25 mouse cellular contexts compared by ENCODE assay signal in the genomic region with DNA sequence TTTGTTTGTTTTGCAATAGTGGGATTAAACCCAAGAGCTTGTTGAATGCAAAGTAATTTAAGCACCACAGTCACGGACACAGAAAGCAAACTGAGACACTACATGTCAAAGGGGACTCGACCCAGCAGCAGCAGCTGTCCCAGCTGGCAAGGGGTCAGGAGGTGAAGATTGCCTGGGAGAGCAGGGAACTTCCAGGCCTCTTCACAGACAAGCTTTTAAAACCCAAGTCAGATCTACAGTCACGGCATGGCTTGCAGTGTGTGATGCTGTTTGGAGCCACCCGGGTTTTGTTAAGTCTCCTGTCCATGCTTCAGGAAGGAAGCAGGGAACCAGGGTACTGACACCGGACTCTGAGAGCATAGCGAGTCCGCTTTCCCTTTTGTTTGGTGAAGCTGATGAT.
DNase-seq lines count a peak whose midpoint lies in the region; ATAC-seq and TF ChIP-seq lines count a peak whose summit lies in the region.
"Had no signal": no experiment of that assay in that cellular context is flagged by ENCODE, and none has a peak within 500 bp of the region (broad histone marks: within the 10 kb centered on the region; RNA-seq: fewer than 3 reads in every experiment).

No protein-coding gene starts in this region.

- no peaks in the 10 kb centered on the region for H3K9me3 ChIP-seq in limb, embryonic 10.5 days (replicated peaks)
- no peaks in the 10 kb centered on the region for H3K9me3 ChIP-seq in intestine, embryonic 16.5 days (ENCODE audit: control insufficient read depth, low read length)
- H3K9me3 ChIP-seq in forebrain, postnatal 0 days (ENCODE audit: low read length): no peaks in the 10 kb centered on the region
- H3K9me3 ChIP-seq: forebrain, embryonic 13.5 days; G1E; hindbrain, embryonic 15.5 days; limb, embryonic 13.5 days; midbrain, embryonic 15.5 days; neural tube, embryonic 13.5 days had no signal

- H3K27me3 ChIP-seq in heart, adult 2 months (ENCODE audit: control insufficient read depth, insufficient read depth, low read length): no peaks in the 10 kb centered on the region
- H3K27me3 ChIP-seq in limb, embryonic 10.5 days (ENCODE audit: low read depth, poor library complexity, severe bottlenecking): no peaks in the 10 kb centered on the region
- no peaks in the 10 kb centered on the region for H3K27me3 ChIP-seq in intestine, embryonic 16.5 days (replicated peaks; ENCODE audit: control insufficient read depth, insufficient read depth, low read length)
- no peaks in the 10 kb centered on the region for H3K27me3 ChIP-seq in forebrain, postnatal 0 days (ENCODE audit: insufficient read depth, low read length)
- H3K27me3 ChIP-seq: hindbrain, embryonic 15.5 days; limb, embryonic 13.5 days; midbrain, embryonic 15.5 days; neural tube, embryonic 13.5 days had no signal

- no peak for TF ChIP-seq CTCF in heart, adult 2 months (IDR thresholded peaks at IDR 0.05)
- TF ChIP-seq CTCF in forebrain, postnatal 0 days (IDR thresholded peaks at IDR 0.05; ENCODE audit: low read depth): no peak

- TF ChIP-seq EP300 in heart, adult 2 months (IDR thresholded peaks at IDR 0.05; ENCODE audit: insufficient read depth, low read depth, low read length): no peak

- H3K79me2 ChIP-seq in heart, adult 2 months (replicated peaks; ENCODE audit: control insufficient read depth, insufficient read depth, low read length): no peaks in the 10 kb centered on the region

- DNase-seq in heart, adult 11 months: peak; percentile 90
- DNase-seq in heart, adult 2 months: no peak
- DNase-seq in kidney, postnatal 4 days: peak; percentile 39 to 44
- no peak for DNase-seq in kidney, adult 18-20 months
- DNase-seq in embryo, embryonic 10 days (ENCODE audit: low spot score): peak; percentile 81
- DNase-seq in limb, embryonic 10.5 days (ENCODE audit: low spot score): no peak
- no peak for DNase-seq in forebrain, postnatal 0 days
- DNase-seq: adrenal gland, postnatal 10 days; cerebellum, adult 8-10 months; cerebellum, postnatal 25 days; gastrocnemius, postnatal 25 days; heart, postnatal 10 days; lung, postnatal 4 days had no signal

- no peak overlapping the region for H3K27ac ChIP-seq in heart, adult 2 months
- H3K27ac ChIP-seq in limb, embryonic 10.5 days: peak overlapping the region; percentile 58
- H3K27ac ChIP-seq in intestine, embryonic 16.5 days (ENCODE audit: low read length): no peak overlapping the region
- no peak overlapping the region for H3K27ac ChIP-seq in forebrain, postnatal 0 days (ENCODE audit: low read depth, low read length)
- H3K27ac ChIP-seq: forebrain, embryonic 13.5 days; heart, embryonic 13.5 days; hindbrain, embryonic 15.5 days; layer of hippocampus, adult 2 months; left cerebral cortex, adult 2 months; limb, embryonic 13.5 days; midbrain, embryonic 15.5 days had no signal

- H3K4me1 ChIP-seq in heart, adult 2 months (ENCODE audit: control insufficient read depth, insufficient read depth, low read length): peaks cover 12% of the 10 kb centered on the region
- H3K4me1 ChIP-seq in limb, embryonic 10.5 days: peaks cover 68% of the 10 kb centered on the region
- peaks cover 17% of the 10 kb centered on the region for H3K4me1 ChIP-seq in intestine, embryonic 16.5 days (ENCODE audit: control insufficient read depth, insufficient read depth, low read length)
- H3K4me1 ChIP-seq in forebrain, postnatal 0 days (ENCODE audit: insufficient read depth): no peaks in the 10 kb centered on the region

- intact Hi-C loops in heart, adult 2 months (cut with DNase I): loop anchor here (5.0 kb wide), 1 partner anchor 137 kb away; no protein-coding TSS in a partner anchor

- no peak for TF ChIP-seq POLR2A in heart, adult 2 months (IDR thresholded peaks at IDR 0.05; ENCODE audit: insufficient read depth, low read depth, low read length)

- WGBS in heart, adult 2 months: 40% methylated on average over 7 of the region's 7 CpGs
- 40% methylated on average over 7 of the region's 7 CpGs for WGBS in limb, embryonic 10.5 days
- WGBS in intestine, embryonic 16.5 days: 53% methylated on average over 7 of the region's 7 CpGs
- WGBS in forebrain, postnatal 0 days: 58% methylated on average over 7 of the region's 7 CpGs

- H3K4me3 ChIP-seq in heart, adult 2 months: no peak overlapping the region
- H3K4me3 ChIP-seq in limb, embryonic 10.5 days: no peak overlapping the region
- no peak overlapping the region for H3K4me3 ChIP-seq in intestine, embryonic 16.5 days (ENCODE audit: low read length)
- no peak overlapping the region for H3K4me3 ChIP-seq in forebrain, postnatal 0 days (ENCODE audit: low read depth, low read length)
- H3K4me3 ChIP-seq: forebrain, embryonic 13.5 days; heart, embryonic 13.5 days; hindbrain, embryonic 15.5 days; layer of hippocampus, adult 2 months; left cerebral cortex, adult 2 months; limb, embryonic 13.5 days; megakaryocyte, embryonic 14.5 days; midbrain, embryonic 15.5 days; neural tube, embryonic 13.5 days had no signal

- no peak overlapping the region for H3K9ac ChIP-seq in heart, adult 2 months (ENCODE audit: low read depth, low read length)
- H3K9ac ChIP-seq in intestine, embryonic 16.5 days (ENCODE audit: low read depth, low read length): no peak overlapping the region
- H3K9ac ChIP-seq in forebrain, postnatal 0 days: no peak overlapping the region
- H3K9ac ChIP-seq: forebrain, embryonic 13.5 days; heart, embryonic 13.5 days; hindbrain, embryonic 15.5 days; limb, embryonic 13.5 days; midbrain, embryonic 15.5 days; neural tube, embryonic 13.5 days had no signal

- H3K36me3 ChIP-seq in heart, adult 2 months (ENCODE audit: control insufficient read depth, insufficient read depth, low read length): peaks cover 4% of the 10 kb centered on the region; the same call in 1 of the 2 replicates
- no peaks in the 10 kb centered on the region for H3K36me3 ChIP-seq in limb, embryonic 10.5 days
- no peaks in the 10 kb centered on the region for H3K36me3 ChIP-seq in intestine, embryonic 16.5 days (ENCODE audit: control insufficient read depth, insufficient read depth, low read length)
- no peaks in the 10 kb centered on the region for H3K36me3 ChIP-seq in forebrain, postnatal 0 days (ENCODE audit: insufficient read depth)
- H3K36me3 ChIP-seq: G1E; heart, embryonic 13.5 days; hindbrain, embryonic 15.5 days; limb, embryonic 13.5 days; midbrain, embryonic 15.5 days; neural tube, embryonic 13.5 days had no signal

- ATAC-seq in intestine, embryonic 16.5 days: no peak
- no peak for ATAC-seq in forebrain, postnatal 0 days
- ATAC-seq: forebrain, embryonic 13.5 days; midbrain, embryonic 15.5 days had no signal

- no peak overlapping the region for H3K4me2 ChIP-seq in intestine, embryonic 16.5 days (ENCODE audit: low read depth, low read length)
- no peak overlapping the region for H3K4me2 ChIP-seq in forebrain, postnatal 0 days (ENCODE audit: low read depth)
- H3K4me2 ChIP-seq: forebrain, embryonic 13.5 days; heart, embryonic 13.5 days; hindbrain, embryonic 15.5 days; limb, embryonic 13.5 days; liver, embryonic 11.5 days; midbrain, embryonic 15.5 days; neural tube, embryonic 13.5 days had no signal

Comparison
In these comparisons a context has a peak if more than half of its experiments do, and no peak if none do; other contexts are left out.
1. DNase-seq: peak in heart, adult 11 months (single experiment), kidney, postnatal 4 days (2 of 2) and embryo, embryonic 10 days (single experiment); none in heart, adult 2 months (0 of 2), kidney, adult 18-20 months (single experiment), limb, embryonic 10.5 days (single experiment) and forebrain, postnatal 0 days (single experiment).